Mouse (Mus musculus) E14TG2a.4 (cell line): ENCODE results near the gene Ehbp1.

Source experiments
- CTCF ChIP-seq: conservative IDR thresholded peaks from 2 replicates; pipeline ENCODE4 v1.5.1; 2014; ENCODE audit warnings: low read length
- NANOG ChIP-seq: IDR thresholded peaks from 2 replicates; pipeline ENCODE4 v1.6.1; 2014; ENCODE audit warnings: borderline replicate concordance, low read length, mixed read lengths
- POU5F1 ChIP-seq: IDR thresholded peaks from 2 replicates; pipeline ENCODE4 v1.6.1; 2014; ENCODE audit warnings: low read length, borderline replicate concordance

DNA sequence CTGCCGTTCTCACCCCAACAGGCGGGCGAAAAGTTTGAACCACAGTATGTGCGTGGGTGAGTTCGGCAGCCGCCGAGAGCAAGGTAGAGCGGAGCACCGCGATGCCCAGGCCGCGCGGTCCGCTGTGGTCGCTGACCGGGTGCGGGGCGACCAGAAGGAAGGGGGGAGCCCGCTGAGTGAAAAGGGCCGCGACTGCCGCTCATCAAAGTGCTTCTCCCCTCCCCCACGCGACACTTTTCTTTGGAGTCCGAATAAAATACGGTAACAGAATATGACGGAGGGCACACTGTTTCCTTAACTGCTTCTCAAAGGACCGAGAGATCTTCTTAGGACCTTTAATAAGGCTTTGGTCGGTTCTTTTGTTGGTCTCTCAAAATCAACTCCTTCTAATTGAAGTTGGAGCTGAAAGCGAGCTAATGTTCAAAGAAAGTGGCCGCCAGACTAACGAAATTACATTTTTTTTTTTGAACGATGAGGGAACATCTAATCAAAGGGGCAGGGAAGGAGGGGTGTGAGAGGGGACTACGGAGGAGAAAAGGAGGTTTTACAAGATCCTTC, 339.2 kb downstream of the Ehbp1 start, which contains the start of gene Otx1:
- TF ChIP-seq CTCF (no peak), NANOG (no peak), POU5F1 (no peak)
